Mouse (Mus musculus): ENCODE results near the gene Gm3239. TPM values are rescaled to one million over a fixed set of nuclear protein-coding genes. Genes with fewer than 3 reads are reported as not detected.
"Not testable (repeated sequence)": the region's sequence is repeated elsewhere in the genome, so short reads cannot be mapped to it uniquely, and the experiment has no call there.

The Gm3239 gene
- polyA plus RNA-seq (2015; fragmentation: Nextera tagmentation; extraction: Ambion mirVana), result 0.21 and 0.56 TPM in 2 replicates

- WGBS, result no CpG with 5 or more reads among the region's 2 CpGs
- H3K4me2 ChIP-seq (ENCODE audit: low read depth, low read length); H3K9me3 ChIP-seq (replicated peaks; ENCODE audit: control insufficient read depth, low read length): not testable (repeated sequence)
Measured at GRCm38 (mm10) chr14:4663892-4664291, at the start of gene Gm3239. TSS of gene Gm3239 (plus strand) at chr14:4664192.

DNA sequence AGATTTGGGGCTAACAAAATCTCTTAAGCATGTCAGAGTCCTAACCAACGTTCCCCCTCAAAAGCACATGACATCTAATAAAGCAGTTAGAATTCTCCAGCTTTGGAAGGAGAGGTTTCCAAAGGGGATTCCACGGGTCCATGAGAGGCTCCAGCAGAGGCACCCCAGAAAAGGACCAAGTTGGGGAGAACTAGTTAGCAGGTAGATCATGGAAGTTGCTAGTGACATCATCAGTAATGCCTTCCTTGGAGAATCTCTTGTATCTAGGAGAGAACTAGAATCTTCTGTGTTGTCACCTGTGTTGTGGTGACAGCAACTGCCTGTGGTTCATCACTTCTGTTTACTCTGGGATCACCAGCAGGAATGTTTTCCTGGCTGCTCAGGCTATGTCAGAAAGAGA, 31.9 kb upstream of the Gm3239 start, which contains the start of gene Gm8159:
Gm8159 (plus strand) TSS at position 301 of the 400 bp plus-strand sequence.
- not testable (repeated sequence) for H3K9ac ChIP-seq (ENCODE audit: low read length); ATAC-seq (replicated peaks; ENCODE audit: extremely low read depth, insufficient read depth, low FRiP score); H3K4me2 ChIP-seq (ENCODE audit: low read depth, low read length); H3K9me3 ChIP-seq (replicated peaks; ENCODE audit: control insufficient read depth, low read length); H3K4me1 ChIP-seq (ENCODE audit: control insufficient read depth, insufficient read depth, low read length); H3K27ac ChIP-seq (ENCODE audit: low read length); H3K27me3 ChIP-seq (ENCODE audit: control insufficient read depth, insufficient read depth, low read length); H3K36me3 ChIP-seq (ENCODE audit: control insufficient read depth, insufficient read depth); H3K4me3 ChIP-seq (ENCODE audit: low read length)
- no CpG with 5 or more reads among the region's 2 CpGs for WGBS

More at GRCm38 (mm10) chr14:4663892-4664291, at the start of gene Gm3239:
- not testable (repeated sequence) for H3K27me3 ChIP-seq (ENCODE audit: control insufficient read depth, insufficient read depth, low read length); H3K27ac ChIP-seq (ENCODE audit: low read length); ATAC-seq (replicated peaks; ENCODE audit: extremely low read depth, insufficient read depth, low FRiP score); H3K4me1 ChIP-seq (ENCODE audit: control insufficient read depth, insufficient read depth, low read length); H3K36me3 ChIP-seq (ENCODE audit: control insufficient read depth, insufficient read depth); H3K9ac ChIP-seq (ENCODE audit: low read length); H3K4me3 ChIP-seq (ENCODE audit: low read length)

- 3% methylated on average over 17 of the region's 18 CpGs for WGBS
- H3K9me3 ChIP-seq (replicated peaks; ENCODE audit: control insufficient read depth, low read length); H3K36me3 ChIP-seq (ENCODE audit: control insufficient read depth, insufficient read depth); H3K27ac ChIP-seq (ENCODE audit: low read length); H3K4me1 ChIP-seq (ENCODE audit: control insufficient read depth, insufficient read depth, low read length); H3K27me3 ChIP-seq (ENCODE audit: control insufficient read depth, insufficient read depth, low read length); ATAC-seq (replicated peaks; ENCODE audit: extremely low read depth, insufficient read depth, low FRiP score); H3K9ac ChIP-seq (ENCODE audit: low read length): not testable (repeated sequence)
- peak overlapping the region; percentile 45; the same call in 1 of the 2 replicates for H3K4me2 ChIP-seq (ENCODE audit: low read depth, low read length)
- H3K4me3 ChIP-seq (ENCODE audit: low read length), result peak overlapping the region; percentile 26; the same call in 1 of the 2 replicates
Measured at GRCm38 (mm10) chr14:4649309-4649708, 14.7 kb upstream of the Gm3239 start.

GRCm38 (mm10) chr14:4650324-4650723, 13.7 kb upstream of the Gm3239 start:
- not testable (repeated sequence) for H3K4me3 ChIP-seq (ENCODE audit: low read length); H3K4me1 ChIP-seq (ENCODE audit: control insufficient read depth, insufficient read depth, low read length); H3K9ac ChIP-seq (ENCODE audit: low read length); H3K4me2 ChIP-seq (ENCODE audit: low read depth, low read length); H3K9me3 ChIP-seq (replicated peaks; ENCODE audit: control insufficient read depth, low read length); H3K27me3 ChIP-seq (ENCODE audit: control insufficient read depth, insufficient read depth, low read length); H3K27ac ChIP-seq (ENCODE audit: low read length); H3K36me3 ChIP-seq (ENCODE audit: control insufficient read depth, insufficient read depth); ATAC-seq (replicated peaks; ENCODE audit: extremely low read depth, insufficient read depth, low FRiP score)
- WGBS, result 0% methylated on average over 3 of the region's 9 CpGs

DNA sequence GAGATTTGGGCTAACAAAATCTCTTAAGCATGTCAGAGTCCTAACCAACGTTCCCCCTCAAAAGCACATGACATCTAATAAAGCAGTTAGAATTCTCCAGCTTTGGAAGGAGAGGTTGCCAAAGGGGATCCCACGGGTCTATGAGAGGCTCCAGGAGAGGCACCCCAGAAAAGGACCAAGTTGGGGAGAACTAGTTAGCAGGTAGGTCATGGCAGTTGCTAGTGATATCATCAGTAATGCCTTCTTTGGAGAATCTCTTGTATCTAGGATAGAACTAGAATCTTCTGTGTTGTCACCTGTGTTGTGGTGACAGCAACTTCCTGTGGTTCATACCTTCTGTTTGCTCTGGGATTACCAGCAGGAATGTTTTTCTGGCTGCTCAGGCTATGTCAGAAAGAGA, 44.9 kb downstream of the Gm3239 start, which contains the start of gene Gm7876:
Gm7876 (plus strand) TSS at position 301 of the 400 bp plus-strand sequence.
- WGBS, result 88% methylated on average over 1 of the region's 2 CpGs
- H3K36me3 ChIP-seq (ENCODE audit: control insufficient read depth, insufficient read depth); H3K9ac ChIP-seq (ENCODE audit: low read length); H3K4me2 ChIP-seq (ENCODE audit: low read depth, low read length); H3K4me3 ChIP-seq (ENCODE audit: low read length); H3K27me3 ChIP-seq (ENCODE audit: control insufficient read depth, insufficient read depth, low read length); H3K9me3 ChIP-seq (replicated peaks; ENCODE audit: control insufficient read depth, low read length); ATAC-seq (replicated peaks; ENCODE audit: extremely low read depth, insufficient read depth, low FRiP score); H3K27ac ChIP-seq (ENCODE audit: low read length); H3K4me1 ChIP-seq (ENCODE audit: control insufficient read depth, insufficient read depth, low read length): not testable (repeated sequence)

Other genes starting within 250 kb of the Gm3239 start
- 0.27 and 0.37 TPM in 2 replicates for gene Gm3164, start 248.7 kb upstream of the Gm3239 start, polyA plus RNA-seq (2015; fragmentation: Nextera tagmentation; extraction: Ambion mirVana)
- gene Gm3173, start 233.2 kb upstream of the Gm3239 start, polyA plus RNA-seq (2015; fragmentation: Nextera tagmentation; extraction: Ambion mirVana), result not detected in 2 replicates
- gene Gm3182, start 182.4 kb upstream of the Gm3239 start, polyA plus RNA-seq (2015; fragmentation: Nextera tagmentation; extraction: Ambion mirVana), result 0.16 TPM in 1 of 2 replicates, not detected in the other
- not detected in 2 replicates for gene Gm3047, start 108.8 kb upstream of the Gm3239 start, polyA plus RNA-seq (2015; fragmentation: Nextera tagmentation; extraction: Ambion mirVana)
- gene Gm8159, start 31.8 kb upstream of the Gm3239 start, polyA plus RNA-seq (2015; fragmentation: Nextera tagmentation; extraction: Ambion mirVana), result not detected in 2 replicates
- not detected in 2 replicates for gene Gm7876, start 45.0 kb downstream of the Gm3239 start, polyA plus RNA-seq (2015; fragmentation: Nextera tagmentation; extraction: Ambion mirVana)
- gene Gm3252, start 62.6 kb downstream of the Gm3239 start, polyA plus RNA-seq (2015; fragmentation: Nextera tagmentation; extraction: Ambion mirVana), result 0.38 and 0.46 TPM in 2 replicates
- 0.11 TPM in 1 of 2 replicates, not detected in the other for gene Gm9602, start 112.1 kb downstream of the Gm3239 start, polyA plus RNA-seq (2015; fragmentation: Nextera tagmentation; extraction: Ambion mirVana)
- not detected in 2 replicates for gene Gm3269, start 173.9 kb downstream of the Gm3239 start, polyA plus RNA-seq (2015; fragmentation: Nextera tagmentation; extraction: Ambion mirVana)
- gene Gm3264, start 191.4 kb downstream of the Gm3239 start, polyA plus RNA-seq (2015; fragmentation: Nextera tagmentation; extraction: Ambion mirVana), result 0.97 and 2.6 TPM in 2 replicates
- gene Gm3278, start 228.2 kb downstream of the Gm3239 start, polyA plus RNA-seq (2015; fragmentation: Nextera tagmentation; extraction: Ambion mirVana), result 0.14 TPM in 1 of 2 replicates, not detected in the other